Mouse (Mus musculus) testis, adult 2 months (tissue): Measurements from ENCODE around the gene Slc8a1. TPM values are rescaled to one million over a fixed set of nuclear protein-coding genes. Genes with fewer than 3 reads are reported as not detected.

Source experiments
- H3K27ac ChIP-seq: fragments of 200-500 bp; 2 replicates; pipeline ENCODE4 v1.5.1; 2012; ENCODE audit warnings: low read depth, low read length; ENCODE audit not compliant: control insufficient read depth, insufficient read depth
- H3K27me3 ChIP-seq: fragments of 200-500 bp; 2 replicates; pipeline ENCODE4 v1.6.1; 2012; ENCODE audit warnings: mild to moderate bottlenecking, low read length, moderate library complexity; ENCODE audit not compliant: control insufficient read depth, insufficient read depth
- H3K36me3 ChIP-seq: fragments of 200-500 bp; 2 replicates; pipeline ENCODE4 v1.6.1; 2012; ENCODE audit warnings: mild to moderate bottlenecking, low read length; ENCODE audit not compliant: control insufficient read depth, insufficient read depth
- H3K4me1 ChIP-seq: fragments of 200-500 bp; 2 replicates; pipeline ENCODE4 v1.6.1; 2012; ENCODE audit warnings: low read length; ENCODE audit not compliant: control insufficient read depth, insufficient read depth
- H3K4me3 ChIP-seq: fragments of 200-500 bp; 2 replicates; pipeline ENCODE4 v1.5.1; 2012; ENCODE audit warnings: low read depth, mild to moderate bottlenecking, low read length, moderate library complexity, mixed read lengths; ENCODE audit not compliant: control insufficient read depth
- CTCF ChIP-seq: fragments of 200-500 bp; IDR thresholded peaks from 2 replicates; pipeline ENCODE4 v1.5.1; 2012; ENCODE audit warnings: low read depth, mild to moderate bottlenecking, inconsistent platforms, low read length, moderate library complexity; ENCODE audit not compliant: control insufficient read depth, insufficient read depth, insufficient replicate concordance
- POLR2A ChIP-seq: fragments of 200-500 bp; IDR thresholded peaks from 2 replicates; pipeline ENCODE4 v1.6.1; 2012; ENCODE audit warnings: low read depth, mild to moderate bottlenecking, inconsistent platforms, low read length, moderate library complexity; ENCODE audit not compliant: control insufficient read depth
- polyA plus RNA-seq: library from polyadenylated mRNA; depleted of rRNA; stranded (reverse); fragments of >200 nt; gene quantifications from 2 replicates; pipeline ENCODE4 v1.2.3, GENCODE M21; 2012

The Slc8a1 gene
- polyA plus RNA-seq, 1 experiment = 0.72 TPM

DNA sequence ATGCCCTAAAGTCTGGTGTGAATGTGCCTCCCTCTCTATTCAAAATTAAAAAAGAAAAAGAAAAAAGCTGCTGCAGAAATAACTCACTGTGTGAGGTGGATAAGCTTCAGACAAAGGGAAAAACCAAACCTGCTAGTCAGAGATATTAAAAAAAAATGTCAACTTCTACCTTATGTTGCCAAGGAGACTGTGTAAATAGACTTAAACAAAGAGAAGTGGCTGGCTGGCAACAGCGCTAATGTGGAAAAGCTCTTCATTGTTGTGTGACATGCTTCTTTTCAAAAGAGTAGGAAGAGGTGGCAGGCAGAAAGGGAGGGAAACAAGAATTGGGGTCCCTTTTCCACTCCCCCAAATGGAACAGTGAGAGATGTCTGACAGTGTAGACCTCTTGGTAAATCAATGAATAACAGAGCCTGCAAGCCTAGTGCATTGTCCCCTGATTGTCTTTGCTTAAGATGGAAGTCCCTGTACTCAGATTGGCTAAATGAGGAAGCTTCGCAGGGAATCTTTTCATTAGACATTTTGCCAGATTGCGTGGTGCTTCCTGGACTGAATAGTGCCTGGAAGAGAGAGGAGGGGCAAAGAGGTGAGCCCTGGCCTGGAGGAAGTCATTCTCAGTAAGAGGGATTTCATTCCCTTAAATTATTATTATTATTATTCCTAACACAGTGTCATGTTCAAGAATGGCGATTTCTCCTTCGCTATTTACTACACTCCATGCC lies 237.3 kb downstream of the Slc8a1 start:
- Histone ChIP-seq H3K4me1 (no peaks in the 10 kb centered on the region), H3K4me3 (no peak overlapping the region), H3K27ac (no peak overlapping the region), H3K36me3 (no peaks in the 10 kb centered on the region), H3K27me3 (no peaks in the 10 kb centered on the region)
- TF ChIP-seq CTCF (no peak), POLR2A (no peak)

DNA sequence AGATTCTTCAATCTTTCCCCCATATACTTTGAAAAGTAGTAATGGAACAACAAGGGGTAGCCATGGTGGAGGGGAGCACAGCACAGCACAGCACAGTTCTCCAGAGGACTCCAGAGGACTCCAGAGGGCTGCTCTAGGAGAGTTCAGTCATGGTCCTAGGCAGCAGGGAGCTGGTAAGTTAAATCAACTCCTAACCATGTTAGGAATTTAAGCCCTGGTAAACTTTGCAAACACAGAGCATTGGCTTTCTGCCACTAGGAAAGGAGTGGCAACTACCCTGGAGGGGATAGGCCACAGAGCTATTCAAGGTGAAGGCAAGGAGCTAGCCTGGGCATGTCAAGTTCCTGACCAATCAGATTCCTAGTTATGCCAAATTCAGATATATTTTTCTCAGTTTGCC lies 240.3 kb downstream of the Slc8a1 start:
- H3K27me3 ChIP-seq = no peaks in the 10 kb centered on the region
- H3K36me3 ChIP-seq = no peaks in the 10 kb centered on the region
- no peak for TF ChIP-seq POLR2A
- TF ChIP-seq CTCF = no peak
- H3K4me1 ChIP-seq = no peaks in the 10 kb centered on the region
- H3K27ac ChIP-seq = no peak overlapping the region
- H3K4me3 ChIP-seq = no peak overlapping the region

DNA sequence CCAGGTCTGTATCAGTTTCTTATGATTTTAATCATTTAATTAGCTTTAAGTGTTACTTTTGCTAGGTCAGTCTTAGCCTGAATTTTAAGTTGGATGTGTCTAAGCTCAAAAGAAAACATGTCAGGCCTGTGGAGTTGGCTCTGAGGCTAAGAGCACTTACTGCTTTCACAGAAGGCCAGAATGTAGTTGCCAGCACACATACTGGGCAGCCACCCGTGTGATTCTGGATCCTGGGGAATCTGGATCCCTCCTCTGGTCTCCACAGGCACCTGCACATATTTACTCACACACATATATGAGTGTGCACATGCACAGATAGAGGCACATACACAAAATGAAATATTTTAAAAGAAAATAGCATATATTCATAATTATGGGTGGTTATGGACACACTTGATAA lies 241.6 kb downstream of the Slc8a1 start:
- Histone ChIP-seq H3K4me1 (no peaks in the 10 kb centered on the region), H3K4me3 (no peak overlapping the region), H3K36me3 (no peaks in the 10 kb centered on the region), H3K27ac (no peak overlapping the region), H3K27me3 (no peaks in the 10 kb centered on the region)
- TF ChIP-seq POLR2A = no peak
- no peak for TF ChIP-seq CTCF

DNA sequence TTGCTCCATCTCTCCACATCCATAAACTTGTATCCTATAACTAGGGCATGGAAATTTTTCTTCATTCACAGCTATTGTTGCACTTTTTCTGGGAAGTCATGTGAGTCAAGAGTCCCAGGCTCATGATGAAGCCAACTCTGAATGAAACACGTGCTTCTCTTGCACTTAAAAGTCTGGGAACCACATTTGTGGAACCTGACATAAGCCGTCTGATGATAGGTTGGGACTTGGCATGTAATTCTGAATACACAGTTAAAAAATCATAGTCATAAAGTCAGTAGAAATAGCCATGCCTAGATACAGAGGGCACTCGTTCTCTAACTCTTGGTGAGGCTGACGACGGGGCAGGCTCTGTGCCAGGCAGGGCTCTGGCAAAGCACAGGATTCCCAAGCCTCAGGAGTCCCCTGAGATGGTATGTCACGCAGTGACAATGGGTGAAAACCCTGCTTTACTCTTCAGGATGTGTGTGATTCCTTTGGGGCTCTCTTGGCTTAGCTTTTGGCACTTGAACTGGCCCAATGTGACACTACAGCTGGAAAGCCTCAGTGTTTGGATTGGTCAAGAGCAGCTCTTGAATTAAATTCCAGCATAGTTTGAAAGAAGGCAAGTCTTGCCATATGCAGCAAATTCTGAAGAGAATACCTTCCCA lies 245.8 kb downstream of the Slc8a1 start:
- H3K4me3 ChIP-seq = no peak overlapping the region
- H3K4me1 ChIP-seq = no peaks in the 10 kb centered on the region
- H3K36me3 ChIP-seq = no peaks in the 10 kb centered on the region
- no peak for TF ChIP-seq CTCF
- TF ChIP-seq POLR2A = no peak
- H3K27ac ChIP-seq = no peak overlapping the region
- H3K27me3 ChIP-seq = no peaks in the 10 kb centered on the region

DNA sequence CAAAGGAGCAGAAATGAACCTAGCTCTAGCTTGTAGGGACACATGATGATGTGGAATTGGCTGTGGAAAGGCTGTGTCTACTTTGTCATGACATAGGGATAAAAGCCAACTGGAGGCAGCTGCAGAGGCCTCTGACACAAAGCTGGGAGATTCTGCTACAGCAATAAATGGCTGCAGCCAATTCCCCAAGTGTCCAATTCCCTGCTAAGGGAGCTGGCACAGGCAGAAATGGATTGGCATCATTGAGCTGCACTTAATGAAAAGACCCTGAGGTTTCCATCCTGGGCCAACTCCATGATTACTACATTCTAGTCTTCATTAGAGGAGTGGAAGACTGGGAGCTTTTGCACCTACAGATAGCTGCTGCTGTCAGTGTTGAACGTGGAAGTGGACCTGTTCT lies 251.8 kb downstream of the Slc8a1 start:
- no peak overlapping the region for H3K4me3 ChIP-seq
- H3K27me3 ChIP-seq = no peaks in the 10 kb centered on the region
- no peaks in the 10 kb centered on the region for H3K36me3 ChIP-seq
- H3K4me1 ChIP-seq = peaks cover 3% of the 10 kb centered on the region
- H3K27ac ChIP-seq = no peak overlapping the region
- no peak for TF ChIP-seq CTCF
- TF ChIP-seq POLR2A = no peak

DNA sequence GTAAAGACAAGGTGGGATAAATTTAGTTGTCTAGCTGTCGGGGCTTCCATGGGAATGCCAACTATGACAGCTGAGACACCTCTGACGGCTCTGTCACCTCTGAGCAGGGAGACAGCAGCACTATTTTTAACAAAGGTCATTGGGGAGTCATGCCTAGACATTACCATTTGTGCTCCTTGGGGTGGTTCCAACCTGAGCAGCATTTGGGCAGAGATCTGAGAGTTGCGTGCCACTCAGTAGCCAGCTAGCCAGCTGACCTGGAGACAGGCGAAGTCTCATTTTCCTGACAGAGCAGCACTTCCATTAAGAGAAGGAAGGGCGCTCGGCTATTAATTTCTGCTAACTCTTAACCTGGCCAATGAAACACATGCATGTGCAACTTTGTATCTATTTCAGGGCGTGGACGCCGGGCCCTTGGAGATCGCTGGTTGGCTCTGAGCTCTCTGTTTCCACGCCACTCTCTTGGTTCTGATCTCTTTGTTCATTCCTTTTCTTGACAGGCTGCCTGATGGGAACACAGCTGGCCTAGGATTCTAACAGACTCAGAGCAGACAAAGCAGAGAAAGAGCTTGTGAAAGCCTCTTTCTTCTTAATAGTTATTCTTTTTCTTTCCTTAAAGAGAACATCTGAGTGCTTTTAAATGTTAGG lies 256.2 kb downstream of the Slc8a1 start:
- Histone ChIP-seq H3K27me3 (no peaks in the 10 kb centered on the region), H3K27ac (no peak overlapping the region), H3K36me3 (no peaks in the 10 kb centered on the region), H3K4me3 (no peak overlapping the region), H3K4me1 (peaks cover 6% of the 10 kb centered on the region)
- TF ChIP-seq CTCF (no peak), POLR2A (no peak)

DNA sequence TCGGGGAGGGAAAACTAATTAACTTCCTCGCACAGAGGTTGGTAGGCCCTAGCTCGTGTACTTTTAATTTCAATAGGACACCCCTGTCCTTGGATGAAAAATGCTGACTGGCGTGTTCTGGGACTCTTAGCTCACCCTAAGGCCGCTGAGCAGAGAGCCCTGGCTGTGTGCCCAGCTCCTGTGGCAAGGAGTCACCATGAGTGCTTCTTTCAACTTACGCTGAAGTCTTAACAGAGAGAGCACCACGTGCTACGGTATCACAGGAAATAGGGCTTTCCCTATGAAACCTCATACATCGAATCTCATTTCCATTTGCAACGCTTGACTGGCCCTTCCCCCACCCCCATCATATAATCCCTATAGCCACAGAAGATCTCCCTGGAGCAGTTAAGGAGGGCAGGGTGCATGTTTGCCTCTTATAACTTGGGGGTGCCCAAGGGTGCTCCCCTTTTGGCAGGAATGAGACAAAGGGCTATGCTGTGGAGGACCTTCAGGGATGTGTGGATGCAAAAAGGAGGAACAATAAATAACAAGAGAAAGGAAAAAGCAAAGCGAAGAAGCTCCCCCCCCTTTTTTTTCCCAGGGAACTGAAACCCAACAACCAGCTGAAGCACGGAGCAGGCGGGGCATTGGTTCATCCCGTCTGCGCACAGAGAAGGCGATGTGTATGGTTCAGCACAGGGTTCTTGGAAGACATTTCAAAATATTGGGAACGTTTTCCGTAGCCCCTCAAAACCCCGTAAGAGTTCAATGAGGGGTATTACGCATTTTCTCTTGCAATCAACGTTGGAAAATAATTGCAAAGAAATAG lies 257.6 kb downstream of the Slc8a1 start:
- H3K4me1 ChIP-seq = peaks cover 6% of the 10 kb centered on the region
- H3K36me3 ChIP-seq = no peaks in the 10 kb centered on the region
- TF ChIP-seq CTCF (no peak), POLR2A (no peak)
- no peak overlapping the region for H3K27ac ChIP-seq
- H3K4me3 ChIP-seq = no peak overlapping the region
- H3K27me3 ChIP-seq = no peaks in the 10 kb centered on the region
